In the genomic region with DNA sequence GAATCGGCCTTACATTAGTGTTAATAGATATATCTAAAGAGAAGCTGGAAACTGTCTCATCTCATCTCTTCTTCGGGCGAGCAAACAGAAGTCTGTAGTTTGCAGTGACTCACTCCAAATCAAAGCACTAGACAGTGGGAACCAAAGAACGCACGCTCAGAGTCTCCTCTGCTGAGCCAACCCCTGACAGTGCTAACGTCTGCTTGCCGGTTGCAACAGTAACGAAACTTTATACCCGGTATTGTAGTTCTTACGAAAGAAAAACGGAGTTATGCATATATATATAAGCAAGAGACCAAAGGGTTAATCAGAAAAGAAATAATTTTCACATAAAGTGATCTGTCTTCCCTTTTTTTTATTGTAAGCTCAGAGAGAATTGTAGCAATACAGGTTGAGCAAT, we compare ENCODE assay signal across 23 mouse cellular contexts.
DNase-seq lines count a peak whose midpoint lies in the region; ATAC-seq and TF ChIP-seq lines count a peak whose summit lies in the region.
"Had no signal": no experiment of that assay in that cellular context is flagged by ENCODE, and none has a peak within 500 bp of the region (broad histone marks: within the 10 kb centered on the region; RNA-seq: fewer than 3 reads in every experiment).

No protein-coding gene starts in this region.

- TF ChIP-seq CTCF in lung, postnatal 0 days (IDR thresholded peaks at IDR 0.05): no peak

- peaks cover 3% of the 10 kb centered on the region; the same call in 1 of the 2 replicates for H3K4me1 ChIP-seq in heart, embryonic 11.5 days (ENCODE audit: control insufficient read depth, insufficient read depth, low read length)
- no peaks in the 10 kb centered on the region for H3K4me1 ChIP-seq in lung, postnatal 0 days (ENCODE audit: insufficient read depth, low read depth, low read length)
- peaks cover 9% of the 10 kb centered on the region; the same call in 1 of the 2 replicates for H3K4me1 ChIP-seq in embryonic facial prominence, embryonic 10.5 days

- intact Hi-C loops in heart, postnatal 14 days (cut with DNase I): no loop called here
- intact Hi-C loops in left cerebral cortex, postnatal 36 days (cut with DNase I): loop anchor here (5.0 kb wide), 1 partner anchor 184 kb away; no protein-coding TSS in a partner anchor

- 77% methylated on average over 11 of the region's 11 CpGs for WGBS in heart, embryonic 11.5 days (ENCODE audit: insufficient replicate concordance)
- WGBS in lung, postnatal 0 days: 67% methylated on average over 11 of the region's 11 CpGs
- 89% methylated on average over 11 of the region's 11 CpGs for WGBS in embryonic facial prominence, embryonic 10.5 days

- DNase-seq in adrenal gland, adult 2 months: peak; percentile 41
- no peak for DNase-seq in adrenal gland, postnatal 4 days (ENCODE audit: low spot score in 2 of 2)
- no peak for DNase-seq in heart, postnatal 14 days
- peak; percentile 19 for DNase-seq in lung, postnatal 0 days (ENCODE audit: low spot score)
- no peak for DNase-seq in lung, adult 18-20 months
- no peak for DNase-seq in embryonic facial prominence, embryonic 10.5 days (ENCODE audit: low spot score)
- no peak for DNase-seq in left cerebral cortex, postnatal 36 days (ENCODE audit: low spot score in 2 of 2)
- DNase-seq: cerebellum, adult 2 months; cerebellum, postnatal 25 days; embryo, embryonic 11 days; kidney, adult 18-20 months; liver, postnatal 0 days; lung, postnatal 14 days; midbrain, embryonic 14.5 days; thymus, postnatal 14 days had no signal

- H3K9me3 ChIP-seq in heart, embryonic 11.5 days (replicated peaks; ENCODE audit: control insufficient read depth, low read length): no peaks in the 10 kb centered on the region
- no peaks in the 10 kb centered on the region for H3K9me3 ChIP-seq in lung, postnatal 0 days (ENCODE audit: low read length)
- H3K9me3 ChIP-seq in embryonic facial prominence, embryonic 10.5 days: no peaks in the 10 kb centered on the region
- H3K9me3 ChIP-seq: forebrain, embryonic 13.5 days; megakaryocyte, embryonic 14.5 days; neural tube, embryonic 12.5 days had no signal

- no peaks in the 10 kb centered on the region for H3K27me3 ChIP-seq in heart, embryonic 11.5 days (ENCODE audit: control insufficient read depth, insufficient read depth, low read length)
- no peaks in the 10 kb centered on the region for H3K27me3 ChIP-seq in lung, postnatal 0 days (replicated peaks; ENCODE audit: insufficient read depth, low read length)
- 0 out of 2 replicates have a peak, but pooled peaks cover 8% of the 10 kb centered on the region for H3K27me3 ChIP-seq in embryonic facial prominence, embryonic 10.5 days (replicated peaks; ENCODE audit: low read depth, poor library complexity, severe bottlenecking)
- H3K27me3 ChIP-seq: forebrain, embryonic 13.5 days had no signal

- H3K9ac ChIP-seq in heart, embryonic 11.5 days (ENCODE audit: low read depth, low read length): no peak overlapping the region
- no peak overlapping the region for H3K9ac ChIP-seq in lung, postnatal 0 days (replicated peaks; ENCODE audit: low read depth)
- H3K9ac ChIP-seq: forebrain, embryonic 13.5 days; hindbrain, embryonic 14.5 days; liver, postnatal 0 days; neural tube, embryonic 12.5 days had no signal

- no peak overlapping the region for H3K4me2 ChIP-seq in heart, embryonic 11.5 days
- no peak overlapping the region for H3K4me2 ChIP-seq in lung, postnatal 0 days (replicated peaks; ENCODE audit: low read depth, low read length)
- H3K4me2 ChIP-seq: forebrain, embryonic 13.5 days; hindbrain, embryonic 14.5 days; liver, embryonic 11.5 days; neural tube, embryonic 12.5 days had no signal

- no peaks in the 10 kb centered on the region for H3K36me3 ChIP-seq in heart, embryonic 11.5 days (ENCODE audit: control insufficient read depth, insufficient read depth, low read length)
- H3K36me3 ChIP-seq in lung, postnatal 0 days (ENCODE audit: insufficient read depth, low read length): no peaks in the 10 kb centered on the region
- no peaks in the 10 kb centered on the region for H3K36me3 ChIP-seq in embryonic facial prominence, embryonic 10.5 days (replicated peaks)
- H3K36me3 ChIP-seq: neural tube, embryonic 12.5 days had no signal

- H3K4me3 ChIP-seq in heart, embryonic 11.5 days (ENCODE audit: low read depth, low read length): no peak overlapping the region
- no peak overlapping the region for H3K4me3 ChIP-seq in lung, postnatal 0 days (ENCODE audit: low read depth, low read length)
- no peak overlapping the region for H3K4me3 ChIP-seq in embryonic facial prominence, embryonic 10.5 days
- H3K4me3 ChIP-seq: forebrain, embryonic 13.5 days; megakaryocyte, embryonic 14.5 days; neural tube, embryonic 12.5 days had no signal

- 0 out of 2 replicates have a peak overlapping the region, but pooled peaks have one; percentile 18 for H3K27ac ChIP-seq in heart, embryonic 11.5 days (ENCODE audit: low read depth, low read length)
- no peak overlapping the region for H3K27ac ChIP-seq in lung, postnatal 0 days (ENCODE audit: low read length)
- H3K27ac ChIP-seq in embryonic facial prominence, embryonic 10.5 days (replicated peaks): no peak overlapping the region
- H3K27ac ChIP-seq: forebrain, embryonic 13.5 days; hindbrain, embryonic 14.5 days; neural tube, embryonic 12.5 days had no signal

- no peak for TF ChIP-seq EP300 in lung, postnatal 0 days (IDR thresholded peaks at IDR 0.05)

- no peak for ATAC-seq in heart, embryonic 11.5 days (replicated peaks; ENCODE audit: insufficient number of reproducible peaks, low FRiP score, low TSS enrichment)
- no peak for ATAC-seq in lung, postnatal 0 days
- ATAC-seq: CD4-positive, CD25-positive, alpha-beta regulatory T cell, adult 4 months; forebrain, embryonic 13.5 days; inflammation-experienced regulatory T-cells, adult 6 months; liver, postnatal 0 days had no signal

Comparison
In these comparisons a context has a peak if more than half of its experiments do, and no peak if none do; other contexts are left out.
1. DNase-seq: peak in adrenal gland, adult 2 months (single experiment) and lung, postnatal 0 days (single experiment); none in adrenal gland, postnatal 4 days (0 of 2), heart, postnatal 14 days (0 of 2), lung, adult 18-20 months (0 of 2), embryonic facial prominence, embryonic 10.5 days (single experiment) and left cerebral cortex, postnatal 36 days (0 of 2).